Mouse (Mus musculus) liver, embryonic 15.5 days (tissue): Measurements from ENCODE around the gene Rpp30. TPM values are rescaled to one million over a fixed set of nuclear protein-coding genes. Genes with fewer than 3 reads are reported as not detected.

Experiments
- ATAC-seq: fragments of 200-750 bp; cut with Nextera tagmentation; 2 replicates; pipeline ENCODE4 v1.8.0; 2017; ENCODE audit warnings: moderate number of reproducible peaks, mild to moderate bottlenecking, moderate library complexity; ENCODE audit not compliant: insufficient read depth
- H3K27ac ChIP-seq: fragments of 300-500 bp; sonication (generic); replicated peaks from 2 replicates; pipeline ENCODE4 v1.5.1; 2015; ENCODE audit warnings: mild to moderate bottlenecking, inconsistent platforms
- H3K27me3 ChIP-seq: fragments of 300-500 bp; sonication (generic); 2 replicates; pipeline ENCODE4 v1.6.1; 2015; ENCODE audit warnings: mild to moderate bottlenecking, inconsistent platforms
- H3K36me3 ChIP-seq: fragments of 300-500 bp; sonication (generic); replicated peaks from 2 replicates; pipeline ENCODE4 v1.6.1; 2015; ENCODE audit warnings: moderate library complexity, mild to moderate bottlenecking, inconsistent platforms
- H3K4me1 ChIP-seq: fragments of 300-500 bp; sonication (generic); replicated peaks from 2 replicates; pipeline ENCODE4 v1.6.1; 2015; ENCODE audit warnings: inconsistent platforms
- H3K4me2 ChIP-seq: fragments of 300-500 bp; sonication (generic); 2 replicates; pipeline ENCODE4 v1.6.1; 2015; ENCODE audit warnings: moderate library complexity, mild to moderate bottlenecking, inconsistent platforms
- H3K4me3 ChIP-seq: fragments of 300-500 bp; sonication (generic); replicated peaks from 2 replicates; pipeline ENCODE4 v1.5.1; 2015; ENCODE audit warnings: mild to moderate bottlenecking, inconsistent platforms
- H3K9ac ChIP-seq: fragments of 300-500 bp; sonication (generic); 2 replicates; pipeline ENCODE4 v1.6.1; 2015; ENCODE audit warnings: moderate library complexity, mild to moderate bottlenecking, inconsistent platforms
- H3K9me3 ChIP-seq: fragments of 300-500 bp; sonication (generic); replicated peaks from 2 replicates; pipeline ENCODE4 v1.6.1; 2016; ENCODE audit warnings: inconsistent platforms
- WGBS: fragments of 180-500 bp; shearing (Covaris S2); methylation state at CpG from one replicate; pipeline ENCODE4 v1.1.7; 2015; ENCODE audit warnings: mixed read lengths; ENCODE audit not compliant: insufficient replicate concordance; 5-methylcytosine and 5-hydroxymethylcytosine counted together
- polyA plus RNA-seq: library from polyadenylated mRNA; unstranded; fragments of >200 nt; fragmentation: Nextera tagmentation; extraction: Ambion mirVana; gene quantifications from 2 replicates; pipeline ENCODE4 v1.2.1, GENCODE M21; 2015

The Rpp30 gene
- 32.2 and 38.4 TPM in 2 replicates for polyA plus RNA-seq

GRCm38 (mm10) chr19:36083262-36084225 lies at the start of gene Rpp30:
Rpp30 (plus strand) TSS chr19:36083716.
- peak; percentile 89 for ATAC-seq
- Histone ChIP-seq H3K4me1 (peaks cover 14% of the 10 kb centered on the region), H3K27ac (peak within 1 kb of the TSS; percentile 24; the same call in 1 of the 2 replicates)

GRCm38 (mm10) chr19:36046046-36046445 lies 37.5 kb upstream of the Rpp30 start:
- Histone ChIP-seq H3K9me3 (no peaks in the 10 kb centered on the region), H3K27ac (no peak overlapping the region), H3K4me2 (no peak overlapping the region), H3K9ac (no peak overlapping the region), H3K4me1 (no peaks in the 10 kb centered on the region), H3K4me3 (no peak overlapping the region), H3K36me3 (no peaks in the 10 kb centered on the region), H3K27me3 (no peaks in the 10 kb centered on the region)
- ATAC-seq = no peak
- 68% methylated on average over 7 of the region's 7 CpGs for WGBS

More at GRCm38 (mm10) chr19:36083262-36084225, at the start of gene Rpp30:
- 3% methylated on average over 34 of the region's 34 CpGs for WGBS
- peak within 1 kb of the TSS; percentile 76 for H3K4me2 ChIP-seq
- peak within 1 kb of the TSS; percentile 75 for H3K4me3 ChIP-seq
- H3K36me3 ChIP-seq = peaks cover 5% of the 10 kb centered on the region
- H3K9me3 ChIP-seq = no peaks in the 10 kb centered on the region
- peak within 1 kb of the TSS; percentile 61 for H3K9ac ChIP-seq
- peaks cover 5% of the 10 kb centered on the region; the same call in 1 of the 2 replicates for H3K27me3 ChIP-seq

GRCm38 (mm10) chr19:36056502-36057221 lies 26.9 kb upstream of the Rpp30 start:
- peak overlapping the region; percentile 47 for H3K4me3 ChIP-seq
- no peaks in the 10 kb centered on the region for H3K9me3 ChIP-seq
- H3K9ac ChIP-seq = no peak overlapping the region
- H3K27ac ChIP-seq = no peak overlapping the region
- H3K36me3 ChIP-seq = no peaks in the 10 kb centered on the region
- H3K4me1 ChIP-seq = no peaks in the 10 kb centered on the region
- peaks cover 53% of the 10 kb centered on the region for H3K27me3 ChIP-seq
- WGBS = 8% methylated on average over 49 of the region's 49 CpGs
- peak overlapping the region; percentile 68 for H3K4me2 ChIP-seq
- no peak for ATAC-seq

- Histone ChIP-seq H3K36me3 (no peaks in the 10 kb centered on the region), H3K9me3 (no peaks in the 10 kb centered on the region), H3K27me3 (peaks cover 53% of the 10 kb centered on the region), H3K27ac (no peak within 1 kb of the TSS), H3K4me3 (peak within 1 kb of the TSS; percentile 47), H3K4me2 (peak within 1 kb of the TSS; percentile 68), H3K4me1 (no peaks in the 10 kb centered on the region), H3K9ac (no peak within 1 kb of the TSS)
- WGBS = 1% methylated on average over 81 of the region's 86 CpGs
- no peak for ATAC-seq
Observed at GRCm38 (mm10) chr19:36057231-36057811, 26.2 kb upstream of the Rpp30 start, which contains the start of gene Htr7. Htr7 (minus strand) TSS chr19:36057507.

GRCm38 (mm10) chr19:36062801-36063529 lies 20.6 kb upstream of the Rpp30 start:
- peaks cover 24% of the 10 kb centered on the region for H3K27me3 ChIP-seq
- no peaks in the 10 kb centered on the region for H3K36me3 ChIP-seq
- H3K27ac ChIP-seq = no peak overlapping the region
- 52% methylated on average over 2 of the region's 2 CpGs for WGBS
- H3K9ac ChIP-seq = no peak overlapping the region
- H3K4me3 ChIP-seq = no peak overlapping the region
- no peaks in the 10 kb centered on the region for H3K9me3 ChIP-seq
- no peak overlapping the region for H3K4me2 ChIP-seq
- ATAC-seq = no peak
- H3K4me1 ChIP-seq = no peaks in the 10 kb centered on the region

- WGBS = 39% methylated on average over 7 of the region's 7 CpGs
- Histone ChIP-seq H3K9me3 (no peaks in the 10 kb centered on the region), H3K9ac (no peak overlapping the region), H3K36me3 (no peaks in the 10 kb centered on the region; the same call in 1 of the 2 replicates), H3K4me2 (peak overlapping the region; percentile 76), H3K4me1 (peaks cover 14% of the 10 kb centered on the region), H3K27me3 (peaks cover 5% of the 10 kb centered on the region; the same call in 1 of the 2 replicates), H3K4me3 (peak overlapping the region; percentile 75), H3K27ac (peak overlapping the region; percentile 24; the same call in 1 of the 2 replicates)
- peak; percentile 62; the same call in 1 of the 2 replicates for ATAC-seq
Observed at GRCm38 (mm10) chr19:36082606-36083261, 782 bp upstream of the Rpp30 start.

- H3K27ac ChIP-seq = no peak overlapping the region
- H3K9ac ChIP-seq = no peak overlapping the region
- H3K9me3 ChIP-seq = no peaks in the 10 kb centered on the region
- no peaks in the 10 kb centered on the region for H3K27me3 ChIP-seq
- H3K4me3 ChIP-seq = no peak overlapping the region
- H3K4me1 ChIP-seq = no peaks in the 10 kb centered on the region
- 18% methylated on average over 5 of the region's 5 CpGs for WGBS
- H3K4me2 ChIP-seq = no peak overlapping the region
- H3K36me3 ChIP-seq = peaks cover 53% of the 10 kb centered on the region
- ATAC-seq = no peak
Observed at GRCm38 (mm10) chr19:36090781-36091180, 7.3 kb downstream of the Rpp30 start.

- H3K4me3 ChIP-seq = no peak overlapping the region
- WGBS = 66% methylated on average over 3 of the region's 3 CpGs
- no peak overlapping the region for H3K9ac ChIP-seq
- H3K9me3 ChIP-seq = no peaks in the 10 kb centered on the region
- ATAC-seq = no peak
- no peaks in the 10 kb centered on the region for H3K4me1 ChIP-seq
- H3K27ac ChIP-seq = no peak overlapping the region
- no peaks in the 10 kb centered on the region for H3K27me3 ChIP-seq
- no peak overlapping the region for H3K4me2 ChIP-seq
- H3K36me3 ChIP-seq = peaks cover 63% of the 10 kb centered on the region
Observed at GRCm38 (mm10) chr19:36097194-36097593, 13.7 kb downstream of the Rpp30 start.

GRCm38 (mm10) chr19:36098265-36098664 lies 14.7 kb downstream of the Rpp30 start:
- Histone ChIP-seq H3K27ac (no peak overlapping the region), H3K9me3 (no peaks in the 10 kb centered on the region), H3K4me3 (no peak overlapping the region), H3K4me2 (no peak overlapping the region), H3K27me3 (no peaks in the 10 kb centered on the region), H3K4me1 (no peaks in the 10 kb centered on the region), H3K9ac (no peak overlapping the region), H3K36me3 (peaks cover 66% of the 10 kb centered on the region)
- WGBS = 80% methylated on average over 1 of the region's 1 CpGs
- no peak for ATAC-seq

- Histone ChIP-seq H3K27me3 (no peaks in the 10 kb centered on the region), H3K9ac (no peak overlapping the region), H3K4me2 (no peak overlapping the region), H3K27ac (no peak overlapping the region), H3K36me3 (peaks cover 62% of the 10 kb centered on the region), H3K4me3 (no peak overlapping the region), H3K9me3 (no peaks in the 10 kb centered on the region), H3K4me1 (no peaks in the 10 kb centered on the region)
- 84% methylated on average over 7 of the region's 7 CpGs for WGBS
- ATAC-seq = no peak
Observed at GRCm38 (mm10) chr19:36098916-36099315, 15.4 kb downstream of the Rpp30 start.
